Mouse (Mus musculus) layer of hippocampus, postnatal 25 days (tissue): ENCODE data around the gene Morn5. TPM values are rescaled to one million over a fixed set of nuclear protein-coding genes. Genes with fewer than 3 reads are reported as not detected.

ENCODE experiments used
- DNase-seq, 2 experiments: peaks; one replicate each; pipeline ENCODE4 v3.0.0; 2022; ENCODE audit warnings: mixed read lengths in 2 of 2, low spot score in 1 of 2; ENCODE audit errors: extremely low spot score in 1 of 2
- total RNA-seq, 2 experiments: library from RNA; stranded (reverse); gene quantifications; 2 replicates each; pipeline ENCODE4 v1.2.3; 2021

Morn5 gene
- total RNA-seq, 2 experiments from 2014 or later, result 0.66 to 1.5 TPM

- DNase-seq, result no peak
Measured at GRCm38 (mm10) chr2:36061409-36061808, 12.2 kb downstream of the Morn5 start.

GRCm38 (mm10) chr2:36067132-36067531 lies 17.9 kb downstream of the Morn5 start:
- no peak for DNase-seq

- no peak for DNase-seq
Measured at GRCm38 (mm10) chr2:36071660-36072305, 22.5 kb downstream of the Morn5 start.

- DNase-seq, result no peak
Measured at GRCm38 (mm10) chr2:36073781-36074180, 24.5 kb downstream of the Morn5 start.

- DNase-seq, result no peak
Measured at GRCm38 (mm10) chr2:36075210-36075609, 26.0 kb downstream of the Morn5 start.

- DNase-seq, result no peak
Measured at GRCm38 (mm10) chr2:36077160-36077761, 28.0 kb downstream of the Morn5 start.

GRCm38 (mm10) chr2:36081446-36081845 lies 32.2 kb downstream of the Morn5 start:
- no peak for DNase-seq

- DNase-seq, result no peak
Measured at GRCm38 (mm10) chr2:36082802-36083580, 33.7 kb downstream of the Morn5 start.

- DNase-seq, result no peak
Measured at GRCm38 (mm10) chr2:36085041-36085440, 35.8 kb downstream of the Morn5 start.

- DNase-seq, result no peak
Measured at GRCm38 (mm10) chr2:36089190-36089589, 39.9 kb downstream of the Morn5 start.

GRCm38 (mm10) chr2:36090853-36091741 lies 41.8 kb downstream of the Morn5 start:
- DNase-seq, result peak in 1 of 2 experiments; percentile 35

GRCm38 (mm10) chr2:36092748-36093147 lies 43.5 kb downstream of the Morn5 start:
- no peak for DNase-seq

GRCm38 (mm10) chr2:36093301-36093700 lies 44.0 kb downstream of the Morn5 start:
- DNase-seq, result no peak

- no peak for DNase-seq
Measured at GRCm38 (mm10) chr2:36093914-36094475, 44.7 kb downstream of the Morn5 start.

GRCm38 (mm10) chr2:36097129-36097815 lies 48.0 kb downstream of the Morn5 start:
- DNase-seq, result no peak

GRCm38 (mm10) chr2:36098021-36098420 lies 48.8 kb downstream of the Morn5 start:
- DNase-seq, result no peak

- no peak for DNase-seq
Measured at GRCm38 (mm10) chr2:36099739-36100138, 50.5 kb downstream of the Morn5 start.

- DNase-seq, result no peak
Measured at GRCm38 (mm10) chr2:36101866-36102558, 52.8 kb downstream of the Morn5 start.

GRCm38 (mm10) chr2:36102559-36102946 lies 53.3 kb downstream of the Morn5 start:
- no peak for DNase-seq
